Mouse (Mus musculus) neural tube, embryonic 13.5 days (tissue): ENCODE results near the gene Cryzl2. TPM values are rescaled to one million over a fixed set of nuclear protein-coding genes. Genes with fewer than 3 reads are reported as not detected.

Experiments
- polyA plus RNA-seq: library from polyadenylated mRNA; unstranded; fragments of >200 nt; fragmentation: Nextera tagmentation; extraction: Ambion mirVana; gene quantifications from 2 replicates; pipeline ENCODE4 v1.2.1, GENCODE M21; 2015

Cryzl2 gene
- polyA plus RNA-seq, 1 experiment from 2014 or later, result 7.6 TPM

Other genes with a start within 250 kb of the Cryzl2 start
- 43.1 and 43.3 TPM in 2 replicates for gene Rasal2, start 46.0 kb upstream of the Cryzl2 start, polyA plus RNA-seq
- 0.69 and 0.74 TPM in 2 replicates for gene Sec16b, start 48.2 kb downstream of the Cryzl2 start, polyA plus RNA-seq